Mouse (Mus musculus) embryonic facial prominence, embryonic 15.5 days (tissue): ENCODE measurements around the gene Hist1h4j. TPM values are rescaled to one million over a fixed set of nuclear protein-coding genes. Genes with fewer than 3 reads are reported as not detected.
"Not testable (repeated sequence)": the region's sequence is repeated elsewhere in the genome, so short reads cannot be mapped to it uniquely, and the experiment has no call there.

Source experiments
- ATAC-seq: fragments of 200-750 bp; cut with Nextera tagmentation; 2 replicates; pipeline ENCODE4 v1.8.0; 2017; ENCODE audit warnings: low read depth, moderate TSS enrichment; ENCODE audit not compliant: insufficient number of reproducible peaks, low FRiP score, low TSS enrichment
- H3K27ac ChIP-seq: fragments of 300-500 bp; sonication (generic); replicated peaks from 2 replicates; pipeline ENCODE4 v1.5.1; 2015; ENCODE audit warnings: mild to moderate bottlenecking, inconsistent platforms
- H3K27me3 ChIP-seq: fragments of 300-500 bp; sonication (generic); 2 replicates; pipeline ENCODE4 v1.6.1; 2015; ENCODE audit warnings: inconsistent platforms
- H3K36me3 ChIP-seq: fragments of 300-500 bp; sonication (generic); 2 replicates; pipeline ENCODE4 v1.6.1; 2015; ENCODE audit warnings: mild to moderate bottlenecking, inconsistent platforms
- H3K4me1 ChIP-seq: fragments of 300-500 bp; sonication (generic); 2 replicates; pipeline ENCODE4 v1.6.1; 2015; ENCODE audit warnings: inconsistent platforms
- H3K4me2 ChIP-seq: fragments of 300-500 bp; sonication (generic); replicated peaks from 2 replicates; pipeline ENCODE4 v1.6.1; 2015; ENCODE audit warnings: mild to moderate bottlenecking, inconsistent platforms
- H3K4me3 ChIP-seq: fragments of 300-500 bp; sonication (generic); replicated peaks from 2 replicates; pipeline ENCODE4 v1.5.1; 2015; ENCODE audit warnings: mild to moderate bottlenecking, inconsistent platforms
- H3K9ac ChIP-seq: fragments of 300-500 bp; sonication (generic); 2 replicates; pipeline ENCODE4 v1.6.1; 2015; ENCODE audit warnings: inconsistent platforms
- H3K9me3 ChIP-seq: fragments of 300-500 bp; sonication (generic); replicated peaks from 2 replicates; pipeline ENCODE4 v1.6.1; 2016; ENCODE audit warnings: inconsistent platforms
- WGBS: fragments of 180-500 bp; shearing (Covaris S2); methylation state at CpG from one replicate; pipeline ENCODE4 v1.1.7; 2015; 5-methylcytosine and 5-hydroxymethylcytosine counted together
- polyA plus RNA-seq: library from polyadenylated mRNA; unstranded; fragments of >200 nt; fragmentation: Nextera tagmentation; extraction: Ambion mirVana; gene quantifications from 2 replicates; pipeline ENCODE4 v1.2.1, GENCODE M21; 2015

The Hist1h4j gene
- polyA plus RNA-seq: 1.7 and 1.9 TPM in 2 replicates

GRCm38 (mm10) chr13:21734906-21735767, at the start of gene Hist1h4j:
Gene Hist1h4j (plus strand): TSS chr13:21735064.
- H3K4me3 ChIP-seq: peak within 1 kb of the TSS; percentile 52
- H3K27ac ChIP-seq: peak within 1 kb of the TSS; percentile 97
- not testable (repeated sequence) for H3K4me1 ChIP-seq, H3K27me3 ChIP-seq, H3K9me3 ChIP-seq, H3K36me3 ChIP-seq
- H3K4me2 ChIP-seq: peak within 1 kb of the TSS; percentile 64
- peak within 1 kb of the TSS; percentile 45 for H3K9ac ChIP-seq
- ATAC-seq: peak; percentile 91
- WGBS: under 1% methylated on average over 49 of the region's 56 CpGs

DNA sequence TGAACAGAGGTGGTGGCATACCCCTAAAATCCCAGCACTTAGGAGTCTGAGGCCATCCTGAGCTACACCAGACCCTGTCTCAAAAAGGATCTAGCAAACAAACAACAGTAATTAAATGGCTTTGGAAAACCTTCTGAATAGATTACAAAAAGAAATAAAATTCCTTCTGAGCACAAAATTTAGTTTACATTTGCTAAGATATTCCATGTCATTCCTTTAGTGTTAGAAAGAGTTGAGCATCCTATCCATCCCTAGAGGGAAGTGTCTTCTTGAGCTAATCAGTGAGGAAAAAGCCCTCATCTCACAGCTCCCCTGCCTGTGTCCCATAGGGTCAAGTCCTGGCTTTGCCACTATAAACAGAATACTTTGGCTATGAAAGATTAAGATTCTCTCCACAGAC, 37.1 kb upstream of the Hist1h4j start, which contains the start of gene Olfr1359:
Gene Olfr1359 (plus strand): TSS at position 301 of the 400 bp plus-strand sequence.
- no peaks in the 10 kb centered on the region for H3K4me1 ChIP-seq
- no peak for ATAC-seq

GRCm38 (mm10) chr13:21706669-21707068, 28.2 kb upstream of the Hist1h4j start:
- no peak for ATAC-seq
- 73% methylated on average over 4 of the region's 4 CpGs for WGBS

More for the DNA sequence above, 37.1 kb upstream of the Hist1h4j start, which contains the start of gene Olfr1359:
- H3K27ac ChIP-seq: no peak within 1 kb of the TSS
- H3K4me3 ChIP-seq: no peak within 1 kb of the TSS
- H3K27me3 ChIP-seq: no peaks in the 10 kb centered on the region
- no peak within 1 kb of the TSS for H3K9ac ChIP-seq
- H3K36me3 ChIP-seq: no peaks in the 10 kb centered on the region
- no peak within 1 kb of the TSS for H3K4me2 ChIP-seq
- no peaks in the 10 kb centered on the region for H3K9me3 ChIP-seq

DNA sequence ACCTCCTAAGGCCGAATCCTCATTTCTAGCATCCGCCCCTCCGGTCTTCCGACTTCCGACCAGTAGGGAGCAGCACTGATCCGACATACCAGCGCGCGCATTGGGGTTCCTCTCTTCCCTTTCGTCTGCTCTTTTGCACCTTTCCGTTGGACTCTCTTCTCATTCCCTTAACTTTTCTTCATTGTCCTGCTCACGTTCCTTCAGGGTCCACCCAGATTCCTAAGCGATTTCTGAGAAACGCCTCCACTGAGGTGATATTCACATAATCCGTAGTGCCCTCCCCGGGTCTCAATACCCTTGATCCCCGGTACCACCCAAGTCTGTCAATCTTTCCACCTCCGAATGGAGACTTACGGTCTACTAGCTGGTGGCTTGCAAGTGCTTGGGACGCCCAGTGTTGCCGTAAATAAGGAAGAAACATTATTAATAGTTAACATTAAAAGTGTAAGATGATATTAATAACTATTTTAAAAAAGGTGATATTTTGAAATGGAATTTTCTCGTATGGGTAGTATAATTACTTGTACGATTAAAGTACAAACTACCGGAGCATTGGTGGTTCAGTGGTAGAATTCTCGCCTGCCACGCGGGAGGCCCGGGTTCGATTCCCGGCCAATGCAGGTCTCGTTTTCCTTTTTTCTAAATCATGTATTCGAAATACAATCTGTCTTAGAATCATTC, 24.7 kb upstream of the Hist1h4j start:
- peak overlapping the region; percentile 91 for H3K27ac ChIP-seq
- no peaks in the 10 kb centered on the region for H3K36me3 ChIP-seq
- no peaks in the 10 kb centered on the region for H3K9me3 ChIP-seq
- under 1% methylated on average over 32 of the region's 32 CpGs for WGBS
- peak overlapping the region; percentile 56 for H3K4me2 ChIP-seq
- no peaks in the 10 kb centered on the region for H3K27me3 ChIP-seq
- H3K9ac ChIP-seq: peak overlapping the region; percentile 51
- H3K4me3 ChIP-seq: peak overlapping the region; percentile 76
- peak; percentile 81 for ATAC-seq
- H3K4me1 ChIP-seq: peaks cover 12% of the 10 kb centered on the region

More at GRCm38 (mm10) chr13:21706669-21707068, 28.2 kb upstream of the Hist1h4j start:
- no peak overlapping the region for H3K4me2 ChIP-seq
- no peak overlapping the region for H3K4me3 ChIP-seq
- no peak overlapping the region for H3K9ac ChIP-seq
- H3K27me3 ChIP-seq: no peaks in the 10 kb centered on the region
- H3K9me3 ChIP-seq: no peaks in the 10 kb centered on the region
- H3K4me1 ChIP-seq: peaks cover 7% of the 10 kb centered on the region; the same call in 1 of the 2 replicates
- no peaks in the 10 kb centered on the region for H3K36me3 ChIP-seq
- H3K27ac ChIP-seq: no peak overlapping the region

DNA sequence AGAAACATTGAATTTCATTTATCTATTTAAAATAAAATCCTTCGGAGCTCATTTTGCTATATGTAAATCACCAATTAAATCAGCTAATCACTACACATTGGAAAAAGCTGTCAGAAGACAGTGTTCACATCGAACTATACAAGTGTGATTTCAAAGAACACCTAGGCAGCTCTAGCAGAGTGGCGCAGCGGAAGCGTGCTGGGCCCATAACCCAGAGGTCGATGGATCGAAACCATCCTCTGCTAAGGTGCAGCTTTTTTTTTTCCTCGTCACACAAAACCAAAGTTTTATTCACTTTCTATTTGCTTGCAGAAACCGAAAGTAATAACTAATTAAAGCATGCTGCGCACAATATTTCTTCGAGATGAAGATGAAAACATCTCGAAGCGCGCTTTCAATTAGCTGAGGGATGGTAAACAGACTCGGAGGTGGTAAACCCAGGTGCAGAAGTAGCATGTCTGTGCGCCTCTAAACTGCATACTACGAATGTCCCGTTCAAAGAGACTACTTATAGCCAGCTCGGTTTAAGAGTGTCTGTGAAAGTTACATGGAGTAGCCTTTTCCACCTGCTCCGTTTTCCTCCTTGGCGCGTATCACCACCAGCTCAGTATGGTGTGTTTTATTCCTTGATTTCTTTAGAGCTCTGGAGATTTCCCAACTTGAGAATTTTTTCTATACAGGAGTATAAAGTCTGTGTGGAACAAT, 23.9 kb upstream of the Hist1h4j start:
- peak overlapping the region; percentile 76 for H3K4me3 ChIP-seq
- 2% methylated on average over 22 of the region's 22 CpGs for WGBS
- H3K4me1 ChIP-seq: peaks cover 16% of the 10 kb centered on the region
- H3K36me3 ChIP-seq: no peaks in the 10 kb centered on the region
- H3K9me3 ChIP-seq: no peaks in the 10 kb centered on the region
- peak overlapping the region; percentile 26; the same call in 1 of the 2 replicates for H3K9ac ChIP-seq
- peak; percentile 78 for ATAC-seq
- no peaks in the 10 kb centered on the region for H3K27me3 ChIP-seq
- peak overlapping the region; percentile 56 for H3K4me2 ChIP-seq
- peak overlapping the region; percentile 35; the same call in 1 of the 2 replicates for H3K27ac ChIP-seq

GRCm38 (mm10) chr13:21711698-21712097, 23.2 kb upstream of the Hist1h4j start:
- Histone ChIP-seq H3K9ac (no peak overlapping the region), H3K4me1 (peaks cover 17% of the 10 kb centered on the region), H3K4me2 (peak overlapping the region; percentile 56), H3K4me3 (peak overlapping the region; percentile 76), H3K27me3 (no peaks in the 10 kb centered on the region), H3K27ac (no peak overlapping the region), H3K9me3 (no peaks in the 10 kb centered on the region), H3K36me3 (no peaks in the 10 kb centered on the region)
- 21% methylated on average over 4 of the region's 4 CpGs for WGBS
- no peak for ATAC-seq

GRCm38 (mm10) chr13:21714725-21715124, 20.1 kb upstream of the Hist1h4j start:
- Histone ChIP-seq H3K4me2 (peak overlapping the region; percentile 77), H3K27ac (peak overlapping the region; percentile 91), H3K4me3 (peak overlapping the region; percentile 44), H3K9me3 (no peaks in the 10 kb centered on the region), H3K36me3 (no peaks in the 10 kb centered on the region), H3K9ac (0 out of 2 replicates have a peak overlapping the region, but pooled peaks have one; percentile 35), H3K27me3 (no peaks in the 10 kb centered on the region), H3K4me1 (peaks cover 34% of the 10 kb centered on the region)
- ATAC-seq: no peak
- WGBS: 2% methylated on average over 7 of the region's 7 CpGs

DNA sequence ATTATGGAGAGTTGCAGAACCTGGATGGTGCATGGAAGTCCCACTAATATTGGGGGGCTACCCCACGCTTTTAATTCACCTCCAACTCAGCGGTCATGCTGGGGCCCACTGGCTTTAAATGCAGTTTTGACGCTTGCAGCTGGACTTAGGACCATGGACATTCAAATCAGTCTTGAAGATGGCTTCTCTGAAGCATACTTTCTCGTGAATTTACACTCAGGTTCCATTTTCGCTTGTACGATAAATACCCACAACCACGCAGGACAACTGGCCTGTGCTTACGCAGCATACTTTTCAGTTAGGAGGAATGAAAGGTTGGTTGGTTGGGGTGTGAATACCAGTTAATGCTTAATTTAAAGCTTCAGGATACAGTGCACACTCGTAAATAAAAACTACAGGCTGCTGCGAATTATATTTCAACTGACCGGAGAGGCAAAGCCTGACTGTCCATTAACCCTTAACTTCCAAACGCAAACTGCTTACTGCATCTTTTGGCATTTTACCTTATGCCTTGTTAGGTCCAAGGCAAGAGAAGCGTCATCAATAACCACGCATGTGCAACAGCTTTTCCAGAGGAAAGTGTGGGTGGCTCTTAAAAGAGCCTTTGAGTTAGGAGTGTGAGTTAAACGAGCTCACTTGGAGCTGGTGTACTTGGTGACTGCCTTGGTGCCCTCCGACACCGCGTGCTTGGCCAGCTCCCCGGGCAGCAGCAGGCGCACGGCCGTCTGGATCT, 19.6 kb upstream of the Hist1h4j start:
- Histone ChIP-seq H3K9me3 (no peaks in the 10 kb centered on the region), H3K4me1 (peaks cover 34% of the 10 kb centered on the region), H3K27me3 (no peaks in the 10 kb centered on the region), H3K27ac (peak overlapping the region; percentile 91), H3K9ac (peak overlapping the region; percentile 35; the same call in 1 of the 2 replicates), H3K36me3 (no peaks in the 10 kb centered on the region), H3K4me3 (peak overlapping the region; percentile 44), H3K4me2 (peak overlapping the region; percentile 77)
- under 1% methylated on average over 21 of the region's 22 CpGs for WGBS
- no peak for ATAC-seq

GRCm38 (mm10) chr13:21715864-21716539, 18.9 kb upstream of the Hist1h4j start, which contains the start of the genes Hist1h2bl and Hist1h2ai:
Gene Hist1h2bl (minus strand): TSS chr13:21716143.
Gene Hist1h2ai (plus strand): TSS chr13:21716422.
- peak; percentile 93 for ATAC-seq
- H3K36me3 ChIP-seq, H3K27me3 ChIP-seq, H3K9me3 ChIP-seq: not testable (repeated sequence)
- peaks cover 38% of the 10 kb centered on the region for H3K4me1 ChIP-seq
- WGBS: 1% methylated on average over 28 of the region's 50 CpGs
- peak within 1 kb of the TSS; percentile 77 for H3K4me2 ChIP-seq
- peak within 1 kb of the TSS; percentile 44 for H3K4me3 ChIP-seq
- peak within 1 kb of the TSS; percentile 92 for H3K27ac ChIP-seq
- H3K9ac ChIP-seq: peak within 1 kb of the TSS; percentile 39; the same call in 1 of the 2 replicates
